Mouse (Mus musculus): ENCODE data around the gene Dlst. TPM values are rescaled to one million over a fixed set of nuclear protein-coding genes. Genes with fewer than 3 reads are reported as not detected.
A peak's percentile ranks its signal among the peaks of the same experiment; 100 is the strongest.
"Not testable (repeated sequence)": the region's sequence is repeated elsewhere in the genome, so short reads cannot be mapped to it uniquely, and the experiment has no call there.

Gene Dlst
- polyA plus RNA-seq, 1 experiment from 2014 or later: 101 TPM

GRCm38 (mm10) chr12:85144276-85144675 lies 33.6 kb downstream of the Dlst start:
- not testable (repeated sequence) for H3K27ac ChIP-seq; H3K36me3 ChIP-seq; DNase-seq (ENCODE audit: low spot score); H3K4me3 ChIP-seq; H3K9me3 ChIP-seq
- Histone ChIP-seq H3K4me1 (replicated peaks) (peaks cover 39% of the 10 kb centered on the region), H3K27me3 (ENCODE audit: insufficient read depth, poor library complexity, severe bottlenecking) (peaks cover 29% of the 10 kb centered on the region)
- 64% methylated on average over 2 of the region's 2 CpGs for WGBS

GRCm38 (mm10) chr12:85144821-85145220 lies 34.2 kb downstream of the Dlst start:
- Histone ChIP-seq H3K36me3 (no peaks in the 10 kb centered on the region), H3K9me3 (no peaks in the 10 kb centered on the region), H3K27ac (no peak overlapping the region), H3K27me3 (ENCODE audit: insufficient read depth, poor library complexity, severe bottlenecking) (peaks cover 34% of the 10 kb centered on the region), H3K4me3 (no peak overlapping the region), H3K4me1 (replicated peaks) (peaks cover 41% of the 10 kb centered on the region)
- 87% methylated on average over 4 of the region's 4 CpGs for WGBS
- no peak for DNase-seq (ENCODE audit: low spot score)

GRCm38 (mm10) chr12:85145630-85146029 lies 35.0 kb downstream of the Dlst start:
- WGBS: 73% methylated on average over 9 of the region's 9 CpGs
- no peaks in the 10 kb centered on the region for H3K9me3 ChIP-seq
- peak; percentile 35 for DNase-seq (ENCODE audit: low spot score)
- H3K4me3 ChIP-seq: no peak overlapping the region
- H3K27me3 ChIP-seq (ENCODE audit: insufficient read depth, poor library complexity, severe bottlenecking): peaks cover 39% of the 10 kb centered on the region
- H3K27ac ChIP-seq: peak overlapping the region; percentile 23; the same call in 1 of the 2 replicates
- no peaks in the 10 kb centered on the region for H3K36me3 ChIP-seq
- peaks cover 40% of the 10 kb centered on the region for H3K4me1 ChIP-seq (replicated peaks)

- WGBS: 28% methylated on average over 10 of the region's 11 CpGs
- Histone ChIP-seq H3K27ac (peak overlapping the region; percentile 46; the same call in 1 of the 2 replicates), H3K36me3 (no peaks in the 10 kb centered on the region), H3K9me3 (no peaks in the 10 kb centered on the region), H3K27me3 (ENCODE audit: insufficient read depth, poor library complexity, severe bottlenecking) (peaks cover 39% of the 10 kb centered on the region), H3K4me3 (no peak overlapping the region), H3K4me1 (replicated peaks) (peaks cover 45% of the 10 kb centered on the region)
- no peak for DNase-seq (ENCODE audit: low spot score)
These were observed 35.7 kb downstream of the Dlst start for GRCm38 (mm10) chr12:85146355-85146754.

- peak overlapping the region; percentile 46; the same call in 1 of the 2 replicates for H3K27ac ChIP-seq
- H3K36me3 ChIP-seq: no peaks in the 10 kb centered on the region
- 78% methylated on average over 9 of the region's 9 CpGs for WGBS
- H3K4me1 ChIP-seq (replicated peaks): peaks cover 48% of the 10 kb centered on the region
- peaks cover 40% of the 10 kb centered on the region for H3K27me3 ChIP-seq (ENCODE audit: insufficient read depth, poor library complexity, severe bottlenecking)
- DNase-seq (ENCODE audit: low spot score): no peak
- no peak overlapping the region for H3K4me3 ChIP-seq
- no peaks in the 10 kb centered on the region for H3K9me3 ChIP-seq
These were observed 36.2 kb downstream of the Dlst start for GRCm38 (mm10) chr12:85146881-85147280.

- Histone ChIP-seq H3K4me1 (replicated peaks) (peaks cover 42% of the 10 kb centered on the region), H3K4me3 (peak overlapping the region; percentile 45), H3K27ac (peak overlapping the region; percentile 75; the same call in 1 of the 2 replicates), H3K36me3 (no peaks in the 10 kb centered on the region), H3K9me3 (no peaks in the 10 kb centered on the region), H3K27me3 (ENCODE audit: insufficient read depth, poor library complexity, severe bottlenecking) (peaks cover 45% of the 10 kb centered on the region)
- DNase-seq (ENCODE audit: low spot score): no peak
- 7% methylated on average over 20 of the region's 20 CpGs for WGBS
These were observed 39.8 kb downstream of the Dlst start for GRCm38 (mm10) chr12:85150321-85151001.

GRCm38 (mm10) chr12:85151002-85151774 lies 40.6 kb downstream of the Dlst start, which contains the start of gene Rps6kl1:
TSS of gene Rps6kl1 (minus strand) at chr12:85151264.
- H3K9me3 ChIP-seq: no peaks in the 10 kb centered on the region

GRCm38 (mm10) chr12:85153011-85153410 lies 42.4 kb downstream of the Dlst start:
- DNase-seq (ENCODE audit: low spot score): no peak
- no peaks in the 10 kb centered on the region for H3K36me3 ChIP-seq
- no peaks in the 10 kb centered on the region for H3K9me3 ChIP-seq

More at GRCm38 (mm10) chr12:85151002-85151774, 40.6 kb downstream of the Dlst start, which contains the start of gene Rps6kl1:
- WGBS: 15% methylated on average over 28 of the region's 28 CpGs
- peak; percentile 53 for DNase-seq (ENCODE audit: low spot score)
- peak within 1 kb of the TSS; percentile 75; the same call in 1 of the 2 replicates for H3K27ac ChIP-seq
- H3K36me3 ChIP-seq: no peaks in the 10 kb centered on the region
- peak within 1 kb of the TSS; percentile 45 for H3K4me3 ChIP-seq
- H3K27me3 ChIP-seq (ENCODE audit: insufficient read depth, poor library complexity, severe bottlenecking): peaks cover 45% of the 10 kb centered on the region
- peaks cover 35% of the 10 kb centered on the region for H3K4me1 ChIP-seq (replicated peaks)

GRCm38 (mm10) chr12:85156324-85156723 lies 45.7 kb downstream of the Dlst start:
- DNase-seq (ENCODE audit: low spot score): no peak
- Histone ChIP-seq H3K9me3 (no peaks in the 10 kb centered on the region), H3K27me3 (ENCODE audit: insufficient read depth, poor library complexity, severe bottlenecking) (peaks cover 10% of the 10 kb centered on the region), H3K4me3 (no peak overlapping the region), H3K36me3 (no peaks in the 10 kb centered on the region), H3K4me1 (replicated peaks) (peaks cover 3% of the 10 kb centered on the region), H3K27ac (no peak overlapping the region)
- WGBS: 74% methylated on average over 6 of the region's 6 CpGs

More at GRCm38 (mm10) chr12:85153011-85153410, 42.4 kb downstream of the Dlst start:
- peaks cover 30% of the 10 kb centered on the region for H3K27me3 ChIP-seq (ENCODE audit: insufficient read depth, poor library complexity, severe bottlenecking)
- H3K4me3 ChIP-seq: no peak overlapping the region
- WGBS: 72% methylated on average over 3 of the region's 3 CpGs
- peaks cover 18% of the 10 kb centered on the region for H3K4me1 ChIP-seq (replicated peaks)
- H3K27ac ChIP-seq: no peak overlapping the region

- Histone ChIP-seq H3K27ac (no peak overlapping the region), H3K4me1 (replicated peaks) (no peaks in the 10 kb centered on the region), H3K4me3 (no peak overlapping the region), H3K27me3 (ENCODE audit: insufficient read depth, poor library complexity, severe bottlenecking) (peaks cover 2% of the 10 kb centered on the region; the same call in 1 of the 2 replicates), H3K36me3 (no peaks in the 10 kb centered on the region), H3K9me3 (no peaks in the 10 kb centered on the region)
- WGBS: 88% methylated on average over 14 of the region's 14 CpGs
- no peak for DNase-seq (ENCODE audit: low spot score)
These were observed 47.3 kb downstream of the Dlst start for GRCm38 (mm10) chr12:85157797-85158460.

- no peaks in the 10 kb centered on the region for H3K36me3 ChIP-seq
- no peaks in the 10 kb centered on the region for H3K27me3 ChIP-seq (ENCODE audit: insufficient read depth, poor library complexity, severe bottlenecking)
- no peak for DNase-seq (ENCODE audit: low spot score)
- WGBS: 86% methylated on average over 8 of the region's 8 CpGs
- no peak overlapping the region for H3K4me3 ChIP-seq
- no peak overlapping the region for H3K27ac ChIP-seq
- no peaks in the 10 kb centered on the region for H3K9me3 ChIP-seq
- H3K4me1 ChIP-seq (replicated peaks): no peaks in the 10 kb centered on the region
These were observed 48.2 kb downstream of the Dlst start for GRCm38 (mm10) chr12:85158801-85159200.

- H3K27me3 ChIP-seq (ENCODE audit: insufficient read depth, poor library complexity, severe bottlenecking): no peaks in the 10 kb centered on the region
- no peaks in the 10 kb centered on the region for H3K4me1 ChIP-seq (replicated peaks)
- no peak overlapping the region for H3K4me3 ChIP-seq
- no peaks in the 10 kb centered on the region for H3K9me3 ChIP-seq
- 79% methylated on average over 5 of the region's 5 CpGs for WGBS
- DNase-seq (ENCODE audit: low spot score): no peak
- no peaks in the 10 kb centered on the region for H3K36me3 ChIP-seq
- H3K27ac ChIP-seq: no peak overlapping the region
These were observed 49.0 kb downstream of the Dlst start for GRCm38 (mm10) chr12:85159592-85159991.
